Mouse (Mus musculus) left cerebral cortex, postnatal 14 days (tissue): Measurements from ENCODE around the gene Ube2g2. TPM values are rescaled to one million over a fixed set of nuclear protein-coding genes. Genes with fewer than 3 reads are reported as not detected.
"Not testable (repeated sequence)": the region's sequence is repeated elsewhere in the genome, so short reads cannot be mapped to it uniquely, and the experiment has no call there.

Experiments used
- DNase-seq, 2 experiments: peaks; one replicate each; pipeline ENCODE4 v3.0.0; 2021 to 2022; ENCODE audit warnings: low spot score in 2 of 2, mixed read lengths in 1 of 2
- intact Hi-C: fragments of 180-260 bp; cut with DNase I; formaldehyde crosslinking; loops from one replicate; pipeline ENCODE4 v1.15.1; 2025
- microRNA-seq, 2 experiments: library from miRNA; unstranded; fragments of <30 nt; microRNA quantifications; one replicate each; pipeline ENCODE4 v1.2.0; 2022
- total RNA-seq, 2 experiments: library from RNA; stranded (reverse); gene quantifications; 2 replicates each; pipeline ENCODE4 v1.2.3; 2021

Gene Ube2g2
- total RNA-seq, 2 experiments from 2014 or later, result 36.3 to 41.6 TPM

- intact Hi-C loops, result no loop called here
- DNase-seq, result no peak
Measured at GRCm38 (mm10) chr10:77682994-77683393, 60.9 kb downstream of the Ube2g2 start.

DNA sequence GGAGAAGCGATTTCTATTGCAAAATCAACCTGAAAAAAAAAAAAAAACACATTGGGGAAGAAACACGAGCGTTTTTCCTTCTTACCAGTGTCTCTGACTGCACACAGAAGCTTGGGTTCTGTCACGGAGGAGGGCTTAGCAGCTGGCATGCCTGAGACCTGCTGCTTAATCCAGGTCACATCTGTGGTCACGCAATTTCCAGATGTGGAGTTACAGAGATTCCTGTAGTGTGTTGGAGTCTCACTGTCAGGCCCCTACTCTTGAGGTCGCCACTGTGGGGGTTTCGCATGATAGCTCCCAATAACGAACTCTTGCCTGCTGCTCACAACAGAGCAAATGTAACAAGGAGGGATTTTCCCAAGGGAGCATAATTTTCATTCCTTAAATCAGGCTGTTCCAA lies 62.1 kb downstream of the Ube2g2 start:
- intact Hi-C loops, result no loop called here
- no peak for DNase-seq

- intact Hi-C loops, result no loop called here
- no peak for DNase-seq
Measured at GRCm38 (mm10) chr10:77685895-77686664, 64.0 kb downstream of the Ube2g2 start, which contains the start of gene Tspear. TSS of gene Tspear (plus strand) at chr10:77686569.

DNA sequence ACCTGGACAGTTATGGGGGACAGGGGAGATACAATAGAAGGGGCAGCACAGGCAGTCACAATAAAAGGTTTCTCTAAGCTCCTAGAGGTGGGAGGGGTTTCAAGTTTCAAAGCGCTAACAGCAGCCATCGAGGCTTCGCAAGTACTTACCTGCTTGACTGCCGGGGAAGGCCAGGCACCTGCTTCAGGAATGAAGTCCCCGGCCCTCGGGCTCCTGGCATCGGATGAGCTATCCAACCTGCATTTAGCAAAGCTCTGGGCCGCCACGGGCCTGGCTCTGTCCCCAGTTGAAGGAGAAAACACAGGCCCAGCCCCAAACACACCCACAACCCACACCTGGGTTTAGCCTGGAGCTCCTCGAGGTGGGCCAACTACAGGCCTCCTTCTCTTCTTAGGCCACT lies 64.9 kb downstream of the Ube2g2 start:
- no peak for DNase-seq
- intact Hi-C loops, result no loop called here

- DNase-seq, intact Hi-C loops: not testable (repeated sequence)
Measured at GRCm38 (mm10) chr10:77690356-77690807, 68.3 kb downstream of the Ube2g2 start, which contains the start of gene Gm19402. TSS of gene Gm19402 (minus strand) at chr10:77690757.

Small RNA genes lying within 50 kb of the gene (microRNA-seq; reads per million reads assigned to microRNA genes)
- 17.7 to 29.3 reads per million in 2 experiments for gene Mir1930

Other genes starting within 250 kb of the Ube2g2 start
- 100 to 1,000 TPM; 118 to 121 TPM for gene Adarb1, start 204.0 kb upstream of the Ube2g2 start, total RNA-seq
- 10 to 100 TPM; 32.2 to 33.4 TPM for gene Fam207a, start 106.5 kb upstream of the Ube2g2 start, total RNA-seq
- 1 to 10 TPM; 3.1 to 3.2 TPM for gene Itgb2, start 92.0 kb upstream of the Ube2g2 start, total RNA-seq
- 10 to 100 TPM; 74.0 to 75.1 TPM for gene Pttg1ip, start 40.6 kb upstream of the Ube2g2 start, total RNA-seq
- 100 to 1,000 TPM; 129 to 135 TPM for gene Sumo3, start 16.2 kb upstream of the Ube2g2 start, total RNA-seq
- gene Gm49325, start 16.1 kb upstream of the Ube2g2 start, total RNA-seq, result 10 to 100 TPM in 1 of 2 experiments, 1 to 10 TPM in 1; 6.7 to 15.7 TPM
- under 1 TPM in 1 of 2 experiments, not detected in 1; 0.15 TPM for gene Tspear, start 64.3 kb downstream of the Ube2g2 start, total RNA-seq
- gene Gm19402, start 68.5 kb downstream of the Ube2g2 start, total RNA-seq, result not detected
- gene Gm9508, start 75.0 kb downstream of the Ube2g2 start, total RNA-seq, result not detected
- not detected for gene Gm10272, start 84.4 kb downstream of the Ube2g2 start, total RNA-seq
- not detected for gene Gm10024, start 89.2 kb downstream of the Ube2g2 start, total RNA-seq
- gene Gm10142, start 93.5 kb downstream of the Ube2g2 start, total RNA-seq, result not detected
- not detected for gene Krtap12-1, start 98.3 kb downstream of the Ube2g2 start, total RNA-seq
- gene Gm10100, start 104.2 kb downstream of the Ube2g2 start, total RNA-seq, result not detected
- gene Gm18596, start 120.4 kb downstream of the Ube2g2 start, total RNA-seq, result not detected
- not detected for gene Gm9736, start 129.1 kb downstream of the Ube2g2 start, total RNA-seq
- gene Gm3233, start 137.4 kb downstream of the Ube2g2 start, total RNA-seq, result not detected
- gene Gm3238, start 149.1 kb downstream of the Ube2g2 start, total RNA-seq, result not detected
- not detected for gene Gm7138, start 154.7 kb downstream of the Ube2g2 start, total RNA-seq
- gene Gm3250, start 160.3 kb downstream of the Ube2g2 start, total RNA-seq, result not detected
- gene Gm7137, start 165.9 kb downstream of the Ube2g2 start, total RNA-seq, result not detected
- not detected for gene Gm9639, start 172.8 kb downstream of the Ube2g2 start, total RNA-seq
- gene Gm19668, start 176.9 kb downstream of the Ube2g2 start, total RNA-seq, result not detected
- not detected for gene Gm9507, start 189.6 kb downstream of the Ube2g2 start, total RNA-seq
- not detected for gene Gm2696, start 192.4 kb downstream of the Ube2g2 start, total RNA-seq
- gene Krtap10-4, start 204.8 kb downstream of the Ube2g2 start, total RNA-seq, result not detected
- not detected for gene Krtap10-10, start 213.7 kb downstream of the Ube2g2 start, total RNA-seq
- gene Gm36176, start 224.5 kb downstream of the Ube2g2 start, total RNA-seq, result not detected
- gene Gm10318, start 230.6 kb downstream of the Ube2g2 start, total RNA-seq, result not detected
- not detected for gene Gm3285, start 239.7 kb downstream of the Ube2g2 start, total RNA-seq